Mouse (Mus musculus) c-Kit-negative CD71-positive TER-119-positive erythroid progenitor cells, embryonic 14.5 days (primary cell): ENCODE measurements around the gene Apopt1.
A peak's percentile ranks its signal among the peaks of the same experiment; 100 is the strongest.

Source experiments
- DNase-seq: peaks from one replicate; pipeline ENCODE4 v3.0.0-alpha.2; 2013; ENCODE audit warnings: low read depth, low spot score

Gene Apopt1

GRCm38 (mm10) chr12:111713004-111713651 is at the start of gene Apopt1, which contains the start of gene Bag5:
Gene Apopt1 (plus strand): TSS chr12:111713261.
Gene Bag5 (minus strand): TSS chr12:111713257.
- DNase-seq: peak; percentile 76

- DNase-seq: no peak
Observed at GRCm38 (mm10) chr12:111664144-111664634, 48.9 kb upstream of the Apopt1 start.

GRCm38 (mm10) chr12:111665041-111665880 is 47.8 kb upstream of the Apopt1 start:
- no peak for DNase-seq

GRCm38 (mm10) chr12:111666380-111666779 is 46.7 kb upstream of the Apopt1 start:
- DNase-seq: no peak

GRCm38 (mm10) chr12:111667421-111667820 is 45.6 kb upstream of the Apopt1 start:
- no peak for DNase-seq

GRCm38 (mm10) chr12:111668457-111668912 is 44.6 kb upstream of the Apopt1 start:
- DNase-seq: peak; percentile 56

GRCm38 (mm10) chr12:111669000-111669788 is 43.9 kb upstream of the Apopt1 start:
- DNase-seq: no peak

GRCm38 (mm10) chr12:111669961-111670360 is 43.1 kb upstream of the Apopt1 start:
- no peak for DNase-seq

- DNase-seq: no peak
Observed at GRCm38 (mm10) chr12:111670371-111670971, 42.6 kb upstream of the Apopt1 start.

- DNase-seq: no peak
Observed at GRCm38 (mm10) chr12:111670976-111671375, 42.1 kb upstream of the Apopt1 start.

- DNase-seq: no peak
Observed at GRCm38 (mm10) chr12:111671431-111671902, 41.6 kb upstream of the Apopt1 start.

- no peak for DNase-seq
Observed at GRCm38 (mm10) chr12:111672176-111672575, 40.9 kb upstream of the Apopt1 start, which contains the start of gene Ckb. Gene Ckb (minus strand): TSS chr12:111672338.

GRCm38 (mm10) chr12:111672581-111672980 is 40.5 kb upstream of the Apopt1 start:
- no peak for DNase-seq

- no peak for DNase-seq
Observed at GRCm38 (mm10) chr12:111674850-111675486, 38.1 kb upstream of the Apopt1 start.

- no peak for DNase-seq
Observed at GRCm38 (mm10) chr12:111675797-111676580, 37.1 kb upstream of the Apopt1 start.

GRCm38 (mm10) chr12:111677421-111677820 is 35.6 kb upstream of the Apopt1 start:
- no peak for DNase-seq

GRCm38 (mm10) chr12:111677882-111678669 is 35.0 kb upstream of the Apopt1 start, which contains the start of gene Trmt61a:
Gene Trmt61a (plus strand): TSS chr12:111678105.
- DNase-seq: peak; percentile 73

- no peak for DNase-seq
Observed at GRCm38 (mm10) chr12:111678670-111678933, 34.5 kb upstream of the Apopt1 start.

GRCm38 (mm10) chr12:111678997-111679396 is 34.1 kb upstream of the Apopt1 start:
- DNase-seq: no peak
